Comparison of ENCODE assay signal across 8 mouse cellular contexts in the genomic region with DNA sequence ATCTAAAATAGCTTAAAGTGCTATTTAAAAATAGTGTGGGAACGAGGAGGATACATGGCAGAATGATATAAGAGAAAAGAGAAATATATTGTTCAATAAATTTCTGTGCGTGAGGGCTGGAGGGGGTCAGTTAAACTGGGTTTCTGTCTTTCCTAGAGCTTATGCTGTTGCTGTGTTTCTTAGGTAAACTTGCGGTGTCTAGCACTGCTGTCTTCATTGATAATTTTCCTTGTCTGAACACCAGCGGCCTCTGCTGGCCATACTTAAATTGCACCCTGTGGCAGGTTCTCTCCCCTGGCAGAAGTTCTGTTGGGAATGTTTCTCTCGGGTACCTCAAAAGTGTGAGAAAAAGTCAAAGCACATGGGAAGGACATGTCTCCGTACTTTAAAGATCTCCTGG. TPM values are rescaled to one million over a fixed set of nuclear protein-coding genes. Genes with fewer than 3 reads are reported as not detected.
A peak's percentile ranks its signal among the peaks of the same experiment; 100 is the strongest.
DNase-seq lines count a peak whose midpoint lies in the region; ATAC-seq lines count a peak whose summit lies in the region.

No protein-coding gene starts in this region.

- peak; percentile 55 for DNase-seq in cerebellum, adult 11 months
- peak; percentile 76 for DNase-seq in T-cell, adult 2 months (ENCODE audit: low spot score)
- DNase-seq in cerebellum, postnatal 25 days, result peak; percentile 77 to 82
- DNase-seq in gastrocnemius, postnatal 25 days, result peak; percentile 16
- DNase-seq in layer of hippocampus, adult 9-11 months, result peak; percentile 51
- peak; percentile 88 for DNase-seq in lung, postnatal 14 days
- peak; percentile 72 for DNase-seq in spleen, adult 12 weeks (ENCODE audit: low spot score)

- ATAC-seq in cerebellum, adult (ENCODE audit: insufficient number of reproducible peaks, low FRiP score, low TSS enrichment), result no peak

RNA-seq across cellular contexts. Expression of gene Rapgef6, which starts 12.2 kb away (rescaled TPM):
- 1 to 10 TPM; 5.5 to 6.8 TPM for total RNA-seq in gastrocnemius, postnatal 25 days (2021)

Comparison
In these comparisons a context has a peak if more than half of its experiments do, and no peak if none do; other contexts are left out.
1. DNase-seq: peak in every context shown above with its lines; median percentile 88 in lung, postnatal 14 days; 80 in cerebellum, postnatal 25 days; 76 in T-cell, adult 2 months; 72 in spleen, adult 12 weeks; 55 in cerebellum, adult 11 months; 51 in layer of hippocampus, adult 9-11 months; 16 in gastrocnemius, postnatal 25 days.